Mouse (Mus musculus): Measurements from ENCODE around the gene Nbr1.

- TF ChIP-seq CTCF (IDR thresholded peaks at IDR 0.05; ENCODE audit: extremely low read depth, insufficient read depth, insufficient read length, insufficient replicate concordance) (no peak), POLR2A (IDR thresholded peaks at IDR 0.05; ENCODE audit: low read depth, low read length) (no peak)
Measured at GRCm38 (mm10) chr11:101618596-101618995, 66.6 kb downstream of the Nbr1 start.

Data from spleen, adult 2 months (tissue).